Mouse (Mus musculus) lung, adult 2 months (tissue): ENCODE results near the gene Ecm2. TPM values are rescaled to one million over a fixed set of nuclear protein-coding genes. Genes with fewer than 3 reads are reported as not detected.

Source experiments
- DNase-seq: peaks from one replicate; pipeline ENCODE4 v3.0.0; 2022
- H3K4me1 ChIP-seq: fragments of 200-500 bp; 2 replicates; pipeline ENCODE4 v1.6.1; 2011; ENCODE audit warnings: low read length; ENCODE audit not compliant: control insufficient read depth, insufficient read depth
- H3K4me3 ChIP-seq: fragments of 200-500 bp; replicated peaks from 2 replicates; pipeline ENCODE3; 2011; ENCODE audit warnings: low read depth, mild to moderate bottlenecking, control low read depth, low read length; ENCODE audit errors: extremely low read depth
- CTCF ChIP-seq: fragments of 200-500 bp; IDR thresholded peaks from 2 replicates; pipeline ENCODE4 v1.5.1; 2011; ENCODE audit warnings: mild to moderate bottlenecking, low read length, control low read depth; ENCODE audit not compliant: insufficient read depth
- POLR2A ChIP-seq: fragments of 200-500 bp; IDR thresholded peaks from 2 replicates; pipeline ENCODE4 v1.6.1; 2011; ENCODE audit warnings: low read depth, mild to moderate bottlenecking, control low read depth, low read length, borderline replicate concordance; ENCODE audit errors: extremely low read depth
- WGBS: fragments of 180-500 bp; shearing (Covaris S2); methylation state at CpG from one replicate; pipeline ENCODE4 v1.1.7; 2018; 5-methylcytosine and 5-hydroxymethylcytosine counted together
- polyA plus RNA-seq: library from polyadenylated mRNA; depleted of rRNA; stranded (reverse); fragments of >200 nt; gene quantifications from 2 replicates; pipeline ENCODE4 v1.2.3, GENCODE M21; 2012

The Ecm2 gene
- polyA plus RNA-seq, 1 experiment: 7.5 TPM

DNA sequence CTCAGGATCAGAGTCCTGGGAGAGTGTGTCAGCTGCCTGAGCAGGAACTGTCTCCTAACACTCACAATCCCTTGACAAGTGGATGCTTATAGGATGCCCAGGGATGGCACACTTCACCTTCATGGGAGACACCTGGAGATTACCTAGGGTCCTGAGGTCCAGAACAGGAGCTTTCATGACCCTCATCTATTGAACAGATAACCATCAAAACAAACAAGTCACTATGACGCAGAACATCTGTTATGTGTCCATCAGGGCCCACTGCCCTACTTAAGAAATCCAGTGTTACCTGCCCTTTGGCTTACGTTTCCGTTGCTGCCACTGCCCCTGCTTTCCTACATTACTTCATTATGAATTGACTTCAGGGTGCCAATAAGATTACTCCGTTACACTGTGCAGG is 1.2 kb downstream of the Ecm2 start:
- Histone ChIP-seq H3K4me1 (no peaks in the 10 kb centered on the region; the same call in none of the 2 replicates), H3K4me3 (no peak overlapping the region)
- TF ChIP-seq CTCF: no peak
- DNase-seq: no peak
- 73% methylated on average over 4 of the region's 4 CpGs for WGBS

DNA sequence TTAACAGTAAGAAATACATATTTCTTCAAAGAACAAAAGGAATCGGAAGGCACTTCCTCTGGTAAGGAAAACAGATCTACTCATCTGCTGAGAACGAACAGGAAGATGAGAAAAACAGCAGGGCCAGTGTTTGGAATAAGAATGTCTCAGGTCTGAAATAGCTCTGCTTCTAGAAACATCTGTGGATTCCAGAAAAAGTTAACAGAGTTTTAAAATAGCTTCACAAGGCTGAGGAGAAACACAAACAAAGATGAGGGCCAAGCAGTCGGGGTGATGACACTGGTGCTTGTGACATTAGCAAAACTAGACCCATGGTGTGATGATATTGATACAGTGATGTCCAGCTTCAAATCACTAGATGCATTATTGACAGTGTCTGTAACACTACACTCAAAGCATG is 2.6 kb downstream of the Ecm2 start:
- Histone ChIP-seq H3K4me3 (no peak overlapping the region), H3K4me1 (no peaks in the 10 kb centered on the region; the same call in none of the 2 replicates)
- no peak for DNase-seq
- WGBS: 38% methylated on average over 3 of the region's 3 CpGs
- TF ChIP-seq CTCF: no peak
- TF ChIP-seq POLR2A: no peak

DNA sequence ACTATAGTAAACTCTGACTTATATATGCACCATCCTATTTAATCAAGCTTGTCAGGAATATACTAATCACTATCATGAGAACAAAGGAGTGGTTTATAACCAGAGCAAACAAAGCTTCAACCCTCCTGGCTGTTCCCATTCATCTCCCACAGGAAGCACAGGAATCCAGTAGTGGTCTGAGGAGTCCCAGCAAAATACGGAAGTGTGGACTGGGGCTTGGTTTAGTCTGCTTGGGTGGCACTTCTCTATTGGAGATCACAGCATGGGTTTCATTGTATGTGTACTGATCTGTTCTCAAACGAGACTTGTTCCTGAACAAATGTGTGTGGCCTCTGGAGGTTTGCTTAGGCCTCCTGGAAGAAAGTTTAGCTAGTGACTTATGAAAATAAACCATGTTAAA is 14.2 kb downstream of the Ecm2 start:
- DNase-seq: no peak
- TF ChIP-seq CTCF (no peak), POLR2A (no peak)
- Histone ChIP-seq H3K4me1 (peaks cover 4% of the 10 kb centered on the region; the same call in 1 of the 2 replicates), H3K4me3 (no peak overlapping the region)
- 40% methylated on average over 2 of the region's 2 CpGs for WGBS

DNA sequence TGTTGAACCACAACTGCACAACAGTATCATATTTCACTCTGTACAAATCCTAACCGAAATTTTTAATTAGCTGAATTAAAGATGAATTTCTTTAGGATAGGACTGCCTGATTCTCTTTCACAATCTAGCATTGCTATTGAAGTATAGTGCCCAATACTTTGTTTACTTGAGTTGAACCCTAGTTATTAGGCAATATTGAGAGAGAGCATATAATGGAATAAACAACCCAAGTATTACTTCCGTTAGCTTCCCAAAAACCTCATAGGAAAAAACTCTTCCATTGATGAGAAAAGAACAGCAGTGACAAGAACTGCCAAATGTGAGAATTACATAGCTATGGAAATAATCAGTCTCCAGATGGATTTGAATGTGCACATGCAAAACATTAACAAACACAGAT is 21.6 kb downstream of the Ecm2 start:
- no peak for TF ChIP-seq CTCF
- TF ChIP-seq POLR2A: no peak
- no peak for DNase-seq
- H3K4me3 ChIP-seq: no peak overlapping the region
- 69% methylated on average over 2 of the region's 2 CpGs for WGBS
- no peaks in the 10 kb centered on the region for H3K4me1 ChIP-seq

DNA sequence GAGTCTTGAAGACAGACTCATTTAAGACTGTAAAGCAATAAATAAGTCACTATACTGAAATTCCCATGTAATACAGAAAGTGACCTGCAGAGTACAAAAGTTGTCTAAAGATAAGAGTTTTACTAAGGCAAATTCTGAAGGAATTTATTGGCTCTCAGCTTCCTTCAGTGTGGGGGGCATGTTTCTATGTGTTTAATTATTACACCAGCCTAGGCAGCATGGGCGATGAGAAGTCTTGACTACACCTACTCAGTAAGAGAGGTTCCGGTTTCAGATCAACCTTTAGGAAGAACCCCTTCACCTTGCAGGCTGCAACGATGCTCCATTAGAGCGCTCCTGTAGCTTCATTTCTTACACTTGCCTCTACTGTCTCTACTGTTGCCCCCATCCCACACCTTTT is 26.0 kb downstream of the Ecm2 start:
- WGBS: 97% methylated on average over 4 of the region's 4 CpGs
- no peak for DNase-seq
- no peaks in the 10 kb centered on the region for H3K4me1 ChIP-seq
- TF ChIP-seq CTCF: no peak
- TF ChIP-seq POLR2A: no peak
- H3K4me3 ChIP-seq: no peak overlapping the region

DNA sequence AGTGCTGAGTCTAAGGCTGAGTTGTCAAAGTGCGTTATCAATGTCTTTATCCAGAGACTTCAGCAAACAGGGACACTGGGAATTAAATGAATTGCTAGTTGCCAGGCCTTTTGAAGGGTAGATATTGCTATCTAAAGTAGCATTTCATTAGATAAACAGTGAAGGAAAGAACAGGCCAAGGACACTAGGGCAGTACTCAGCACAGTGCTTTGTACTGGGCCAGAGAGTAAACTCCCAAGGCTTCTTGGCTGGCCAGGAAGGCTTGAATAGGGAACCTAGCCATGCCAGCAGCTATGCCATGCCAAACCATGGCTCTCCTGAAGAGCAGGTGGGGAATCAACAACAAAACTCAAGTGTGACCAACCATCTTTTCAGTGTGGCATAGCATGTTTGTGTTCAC is 32.3 kb downstream of the Ecm2 start:
- no peaks in the 10 kb centered on the region for H3K4me1 ChIP-seq
- TF ChIP-seq CTCF: no peak
- no peak for TF ChIP-seq POLR2A
- DNase-seq: no peak
- WGBS: 98% methylated on average over 1 of the region's 1 CpGs
- no peak overlapping the region for H3K4me3 ChIP-seq

DNA sequence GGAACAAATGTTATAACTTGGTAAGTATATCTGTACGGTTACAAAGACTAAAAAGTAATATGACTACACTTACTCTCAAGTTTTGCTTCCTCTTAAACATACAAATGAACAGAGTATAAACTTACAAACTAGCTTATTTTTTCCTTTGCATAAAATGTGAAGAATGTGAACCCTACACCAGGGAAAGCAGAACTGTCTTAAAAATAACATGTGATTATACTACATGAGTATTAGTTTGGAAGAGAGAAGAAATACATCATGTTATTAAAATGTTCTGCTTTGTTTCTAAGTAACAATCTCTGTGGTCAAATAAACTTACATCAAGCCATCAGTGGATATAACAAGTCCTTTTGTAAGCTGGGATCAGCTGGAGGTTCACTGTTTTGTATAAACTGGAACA is 34.1 kb downstream of the Ecm2 start:
- 63% methylated on average over 1 of the region's 1 CpGs for WGBS
- TF ChIP-seq CTCF: no peak
- no peak for TF ChIP-seq POLR2A
- DNase-seq: no peak
- Histone ChIP-seq H3K4me1 (no peaks in the 10 kb centered on the region), H3K4me3 (no peak overlapping the region)

DNA sequence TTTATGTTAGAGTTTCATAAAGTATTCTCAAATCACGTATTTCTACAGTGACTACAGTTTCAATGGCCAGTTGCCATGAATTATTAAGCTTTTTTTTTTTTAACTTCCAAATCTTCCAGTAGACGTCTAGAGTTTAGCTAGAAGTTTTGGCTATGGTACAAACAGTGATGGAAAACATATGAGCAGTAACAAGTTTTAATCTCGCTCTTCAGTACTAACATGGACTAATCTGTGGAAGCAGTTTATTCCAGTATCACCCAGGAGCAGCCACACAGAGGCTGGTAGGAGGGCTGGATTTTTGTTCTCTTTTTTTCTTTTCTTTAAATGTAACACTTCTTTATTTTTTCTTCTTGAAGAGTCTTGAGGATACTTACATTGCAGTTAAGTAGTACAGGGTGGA is 39.7 kb downstream of the Ecm2 start, which contains the start of gene Aspn:
Aspn (plus strand) TSS at position 165 of the 400 bp plus-strand sequence.
- no peak for TF ChIP-seq CTCF
- TF ChIP-seq POLR2A: no peak
- WGBS: 61% methylated on average over 3 of the region's 3 CpGs
- Histone ChIP-seq H3K4me1 (no peaks in the 10 kb centered on the region), H3K4me3 (no peak within 1 kb of the TSS)
- no peak for DNase-seq

DNA sequence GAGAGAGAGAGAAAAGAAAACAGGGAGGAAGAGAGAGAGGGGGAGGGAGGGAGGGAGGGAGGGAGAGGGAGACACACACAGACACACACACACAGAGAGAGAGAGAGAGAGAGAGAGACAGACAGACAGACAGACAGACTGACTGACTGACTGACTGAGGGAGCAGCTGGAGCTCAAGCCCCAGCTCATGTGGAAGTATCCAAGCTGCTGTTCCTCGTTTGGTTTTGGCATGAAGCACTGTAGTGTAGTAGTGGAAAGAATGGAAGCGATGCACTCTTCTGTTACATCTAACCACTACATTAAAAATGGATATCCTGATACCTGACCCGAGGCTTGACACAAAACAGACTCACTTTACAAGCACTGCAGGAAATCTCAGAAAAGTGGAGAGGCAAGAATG is 41.0 kb downstream of the Ecm2 start:
- no peak for DNase-seq
- TF ChIP-seq CTCF: no peak
- TF ChIP-seq POLR2A: no peak
- no peak overlapping the region for H3K4me3 ChIP-seq
- H3K4me1 ChIP-seq: no peaks in the 10 kb centered on the region
- WGBS: 49% methylated on average over 3 of the region's 3 CpGs

DNA sequence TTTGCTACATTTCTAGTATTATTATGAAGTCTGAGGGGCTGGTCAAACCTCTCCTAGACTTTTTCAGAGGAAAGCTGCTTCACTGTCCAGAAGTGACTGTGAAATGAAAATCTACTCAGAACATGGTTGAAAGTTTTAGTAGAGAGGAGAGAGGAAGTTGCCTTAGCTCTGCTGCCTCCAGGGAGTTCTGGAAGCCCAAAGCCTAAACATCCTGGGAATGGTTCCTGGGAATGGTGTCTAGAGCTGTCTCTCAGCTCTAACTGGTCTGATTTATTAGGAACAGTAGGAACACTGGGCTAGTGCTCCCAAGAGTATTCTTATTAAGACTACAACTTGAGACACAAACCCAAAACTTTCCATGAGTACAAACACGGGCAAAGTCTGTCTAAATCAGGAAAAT is 41.9 kb downstream of the Ecm2 start:
- 64% methylated on average over 1 of the region's 1 CpGs for WGBS
- H3K4me3 ChIP-seq: no peak overlapping the region
- TF ChIP-seq CTCF (no peak), POLR2A (no peak)
- H3K4me1 ChIP-seq: no peaks in the 10 kb centered on the region
- DNase-seq: no peak
